Mouse (Mus musculus) olfactory bulb, adult 2 months (tissue): ENCODE measurements around the gene Nicn1.

Experiments
- CTCF ChIP-seq: fragments of 200-500 bp; IDR thresholded peaks from 2 replicates; pipeline ENCODE4 v1.5.1; 2012; ENCODE audit warnings: low read depth, mild to moderate bottlenecking, low read length, moderate library complexity; ENCODE audit not compliant: insufficient read depth
- POLR2A ChIP-seq: fragments of 200-500 bp; IDR thresholded peaks from 2 replicates; pipeline ENCODE4 v1.6.1; 2012; ENCODE audit warnings: mild to moderate bottlenecking, low read depth, low read length, moderate library complexity; ENCODE audit not compliant: insufficient read depth

- TF ChIP-seq CTCF (no peak), POLR2A (no peak)
Measured at GRCm38 (mm10) chr9:108271941-108272340, 18.3 kb upstream of the Nicn1 start.
